In genomic region chr9:75047079-75047478, GRCm38 (mm10) we compare ENCODE assay signal across 15 mouse cellular contexts.
"Had no signal": no experiment of that assay in that cellular context is flagged by ENCODE, and none has a peak within 500 bp of the region (broad histone marks: within the 10 kb centered on the region; RNA-seq: fewer than 3 reads in every experiment).

No protein-coding gene starts in this region.

- H3K27ac ChIP-seq: neural tube, embryonic 15.5 days; stomach, embryonic 15.5 days; stomach, postnatal 0 days had no signal

- H3K9ac ChIP-seq: neural tube, embryonic 15.5 days; stomach, embryonic 15.5 days had no signal

- H3K4me3 ChIP-seq: neural tube, embryonic 15.5 days; stomach, embryonic 15.5 days had no signal

- H3K9me3 ChIP-seq: neural tube, embryonic 15.5 days; stomach, embryonic 15.5 days had no signal

- H3K4me2 ChIP-seq: neural tube, embryonic 15.5 days; stomach, embryonic 15.5 days had no signal

- H3K4me1 ChIP-seq: neural tube, embryonic 15.5 days; stomach, embryonic 15.5 days had no signal

- DNase-seq: retina, postnatal 1 day; right cerebral cortex, adult 18-20 months; right cerebral cortex, postnatal 14 days; right cerebral cortex, postnatal 25 days; right cerebral cortex, postnatal 4 days; spleen, adult 18-20 months; thymus, adult 18-20 months; thymus, adult 2 months; thymus, postnatal 14 days; thymus, postnatal 25 days; thymus, postnatal 36 days; thymus, postnatal 4 days had no signal

- H3K27me3 ChIP-seq: neural tube, embryonic 15.5 days; stomach, embryonic 15.5 days had no signal
